Mouse (Mus musculus) gastrocnemius, postnatal 10 days (tissue): ENCODE measurements around the gene Srrd. TPM values are rescaled to one million over a fixed set of nuclear protein-coding genes. Genes with fewer than 3 reads are reported as not detected.

ENCODE experiments used
- DNase-seq: peaks from one replicate; pipeline ENCODE4 v3.0.0; 2021; ENCODE audit warnings: mixed read lengths
- total RNA-seq, 2 experiments: library from RNA; stranded (reverse); gene quantifications; 2 replicates each; pipeline ENCODE4 v1.2.3; 2021

The Srrd gene
- total RNA-seq, 2 experiments from 2014 or later: 4.7 to 5.0 TPM

DNA sequence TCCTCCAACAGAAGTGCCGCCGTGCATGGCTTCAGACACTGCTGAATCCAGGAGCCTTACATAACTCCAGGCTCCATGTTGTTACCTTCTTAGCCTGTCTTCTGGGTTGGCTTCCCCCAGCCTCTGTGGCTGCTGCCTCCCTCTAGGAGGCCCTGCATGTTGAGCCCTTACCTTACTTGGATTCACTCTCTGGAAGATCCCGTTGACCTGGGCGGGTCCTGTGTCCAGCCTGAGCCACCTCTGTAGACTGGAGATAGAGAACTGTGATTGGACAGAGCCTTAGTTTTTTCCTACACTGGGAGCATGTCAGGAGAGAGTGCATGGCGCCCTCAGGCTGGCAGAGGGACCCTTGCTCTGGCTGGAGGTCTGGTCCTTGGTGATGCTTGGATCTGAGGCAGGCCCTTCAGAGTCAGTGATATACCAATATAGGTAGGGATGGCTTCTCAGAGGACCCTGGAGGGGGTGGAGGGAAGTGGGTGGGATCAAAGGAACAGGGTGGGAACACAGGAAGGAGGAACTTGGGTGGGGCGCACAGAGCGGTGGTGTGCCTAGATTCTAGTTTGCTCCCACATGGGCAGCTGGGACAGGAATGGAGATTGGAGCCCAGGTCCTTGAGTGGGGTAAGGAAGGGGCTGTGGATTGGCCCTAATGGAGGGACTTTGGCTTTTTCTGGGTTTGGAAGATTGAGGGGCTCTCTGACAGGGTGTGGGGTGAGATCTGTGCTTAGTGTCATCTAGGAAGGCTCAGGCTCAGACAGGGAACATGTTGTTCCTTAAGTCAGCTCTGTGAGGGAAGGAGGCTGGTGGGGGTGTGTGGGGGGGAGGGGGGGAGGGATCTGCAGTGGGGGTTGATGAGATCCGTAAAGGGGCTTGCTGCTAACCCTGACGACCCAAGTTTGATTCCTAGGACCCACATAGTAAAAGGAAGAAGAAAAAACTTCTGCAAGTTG is 54.4 kb downstream of the Srrd start:
- no peak for DNase-seq

DNA sequence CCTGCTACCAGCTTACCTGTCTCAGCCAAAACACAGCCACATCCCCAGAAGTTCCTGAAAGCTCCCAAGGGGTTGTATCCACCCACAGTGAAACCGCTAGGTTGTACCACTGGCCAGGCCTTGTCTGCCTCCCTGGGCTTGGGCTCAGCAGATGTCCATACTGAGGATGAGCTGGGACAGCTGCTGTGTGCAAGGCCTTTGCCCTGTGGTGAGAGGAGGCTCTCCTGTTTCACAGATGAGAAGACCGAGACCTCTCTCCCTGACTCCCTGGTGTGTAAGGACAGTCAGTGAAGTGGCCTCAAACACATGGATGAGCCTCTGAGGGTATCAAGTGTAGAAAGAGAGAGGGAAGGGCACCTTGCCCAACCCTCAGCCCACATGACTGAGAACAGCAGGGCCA is 55.2 kb downstream of the Srrd start:
- no peak for DNase-seq

Other genes starting within 250 kb of the Srrd start
- under 1 TPM; 0.33 to 0.61 TPM for gene Cryba4, start 90.5 kb downstream of the Srrd start, total RNA-seq
- gene Crybb1, start 87.2 kb downstream of the Srrd start, total RNA-seq: 1 to 10 TPM; 1.4 to 1.7 TPM
- 10 to 100 TPM; 21.5 to 23.6 TPM for gene Tpst2, start 66.3 kb downstream of the Srrd start, total RNA-seq
- 10 to 100 TPM; 14.8 to 15.9 TPM for gene Tfip11, start 16.7 kb downstream of the Srrd start, total RNA-seq
- 1 to 10 TPM; 6.5 to 6.8 TPM for gene Hps4, start within 50 bp of the Srrd start, total RNA-seq
- not detected for gene Gm6583, start 13.0 kb upstream of the Srrd start, total RNA-seq
- under 1 TPM; 0.49 to 0.93 TPM for gene Asphd2, start 51.8 kb upstream of the Srrd start, total RNA-seq
- not detected for gene Gm6588, start 106.4 kb upstream of the Srrd start, total RNA-seq
- under 1 TPM; 0.42 to 0.72 TPM for gene Sez6l, start 234.1 kb upstream of the Srrd start, total RNA-seq